Mouse (Mus musculus): ENCODE measurements around the gene Synpo2. TPM values are rescaled to one million over a fixed set of nuclear protein-coding genes. Genes with fewer than 3 reads are reported as not detected.

The Synpo2 gene
- polyA plus RNA-seq, 1 experiment from 2014 or later = 2.2 TPM

DNA sequence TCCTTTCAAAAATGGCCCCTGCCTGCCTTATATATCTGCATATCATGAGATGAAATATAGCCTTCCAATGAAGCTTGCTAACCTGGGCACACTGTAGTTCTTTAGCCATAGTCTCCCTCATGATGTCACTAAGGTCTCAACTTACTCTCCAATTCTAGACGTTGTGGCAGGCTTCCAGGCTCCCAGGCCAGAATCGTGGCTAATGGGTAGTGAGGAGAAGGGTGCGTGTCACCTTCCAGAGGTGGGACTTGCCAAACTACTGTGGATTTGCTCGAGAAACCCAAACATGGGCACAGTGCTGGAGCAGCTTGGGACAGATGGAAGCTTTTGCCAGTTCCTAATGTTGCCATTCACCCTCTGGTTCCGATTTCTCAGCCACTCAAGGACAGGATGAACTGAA is 69.5 kb downstream of the Synpo2 start:
- H3K36me3 ChIP-seq (ENCODE audit: control insufficient read depth, insufficient read depth, low read length) = no peaks in the 10 kb centered on the region
- no peaks in the 10 kb centered on the region for H3K9me3 ChIP-seq (ENCODE audit: control insufficient read depth, low read length)
- H3K4me1 ChIP-seq (ENCODE audit: control insufficient read depth, insufficient read depth, low read length) = peaks cover 6% of the 10 kb centered on the region; the same call in 1 of the 2 replicates
- DNase-seq (ENCODE audit: low spot score) = no peak
- no peak overlapping the region for H3K27ac ChIP-seq (ENCODE audit: low read depth, low read length)
- 76% methylated on average over 5 of the region's 5 CpGs for WGBS
- no peaks in the 10 kb centered on the region for H3K27me3 ChIP-seq (ENCODE audit: control insufficient read depth, insufficient read depth, low read length)
- H3K9ac ChIP-seq (ENCODE audit: low read length) = no peak overlapping the region
- H3K4me2 ChIP-seq (ENCODE audit: low read depth) = no peak overlapping the region
- no peak overlapping the region for H3K4me3 ChIP-seq (ENCODE audit: low read depth, low read length)
- no peak for ATAC-seq (ENCODE audit: insufficient read depth, low FRiP score, low TSS enrichment)

DNA sequence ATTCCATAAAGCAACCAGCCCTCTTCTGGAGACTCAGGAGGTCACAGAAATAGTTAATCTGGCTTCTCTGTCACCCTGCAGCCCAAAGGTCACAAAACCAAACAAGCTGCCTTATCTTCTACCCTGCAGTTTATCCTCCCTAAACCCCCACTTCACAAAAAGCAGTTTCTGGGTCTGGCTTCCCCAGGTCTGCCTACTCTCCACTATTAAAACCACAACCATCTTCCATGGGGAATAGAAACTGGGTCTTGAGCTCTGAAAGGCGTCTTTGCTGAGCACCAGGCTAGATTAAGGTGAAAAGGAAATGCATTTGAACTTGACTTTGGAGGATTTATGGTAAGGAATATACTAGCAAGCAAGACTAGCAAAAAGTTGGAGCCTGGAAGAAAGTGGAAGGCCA is 71.8 kb downstream of the Synpo2 start:
- WGBS = 74% methylated on average over 1 of the region's 1 CpGs
- ATAC-seq (ENCODE audit: insufficient read depth, low FRiP score, low TSS enrichment) (no peak), DNase-seq (ENCODE audit: low spot score) (no peak)
- Histone ChIP-seq H3K4me1 (ENCODE audit: control insufficient read depth, insufficient read depth, low read length) (peaks cover 6% of the 10 kb centered on the region; the same call in 1 of the 2 replicates), H3K9ac (ENCODE audit: low read length) (no peak overlapping the region), H3K4me3 (ENCODE audit: low read depth, low read length) (no peak overlapping the region), H3K4me2 (ENCODE audit: low read depth) (no peak overlapping the region), H3K9me3 (ENCODE audit: control insufficient read depth, low read length) (no peaks in the 10 kb centered on the region), H3K36me3 (ENCODE audit: control insufficient read depth, insufficient read depth, low read length) (no peaks in the 10 kb centered on the region), H3K27ac (ENCODE audit: low read depth, low read length) (no peak overlapping the region), H3K27me3 (ENCODE audit: control insufficient read depth, insufficient read depth, low read length) (no peaks in the 10 kb centered on the region)

DNA sequence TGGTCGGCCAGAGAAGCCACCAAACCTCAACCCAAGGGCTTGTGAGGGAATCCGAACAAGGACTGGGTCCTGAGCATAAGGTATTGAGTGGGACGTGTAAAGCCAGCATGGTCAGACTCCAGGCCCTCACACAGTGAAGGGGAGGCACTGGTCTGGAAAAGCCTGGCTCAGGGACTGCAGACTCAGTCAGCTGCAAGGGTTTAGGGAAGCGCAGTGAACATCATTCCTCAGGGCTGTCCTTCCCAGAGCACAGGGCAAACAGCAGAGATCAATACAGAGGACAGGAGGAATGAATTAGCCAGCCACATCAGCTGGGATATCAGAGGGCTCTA is 72.8 kb downstream of the Synpo2 start:
- Histone ChIP-seq H3K36me3 (ENCODE audit: control insufficient read depth, insufficient read depth, low read length) (no peaks in the 10 kb centered on the region), H3K4me1 (ENCODE audit: control insufficient read depth, insufficient read depth, low read length) (peaks cover 6% of the 10 kb centered on the region; the same call in 1 of the 2 replicates), H3K27me3 (ENCODE audit: control insufficient read depth, insufficient read depth, low read length) (no peaks in the 10 kb centered on the region), H3K9me3 (ENCODE audit: control insufficient read depth, low read length) (no peaks in the 10 kb centered on the region), H3K27ac (ENCODE audit: low read depth, low read length) (no peak overlapping the region), H3K4me2 (ENCODE audit: low read depth) (no peak overlapping the region), H3K9ac (ENCODE audit: low read length) (no peak overlapping the region), H3K4me3 (ENCODE audit: low read depth, low read length) (no peak overlapping the region)
- no peak for ATAC-seq (ENCODE audit: insufficient read depth, low FRiP score, low TSS enrichment)
- DNase-seq (ENCODE audit: low spot score) = peak; percentile 36
- 30% methylated on average over 4 of the region's 4 CpGs for WGBS

DNA sequence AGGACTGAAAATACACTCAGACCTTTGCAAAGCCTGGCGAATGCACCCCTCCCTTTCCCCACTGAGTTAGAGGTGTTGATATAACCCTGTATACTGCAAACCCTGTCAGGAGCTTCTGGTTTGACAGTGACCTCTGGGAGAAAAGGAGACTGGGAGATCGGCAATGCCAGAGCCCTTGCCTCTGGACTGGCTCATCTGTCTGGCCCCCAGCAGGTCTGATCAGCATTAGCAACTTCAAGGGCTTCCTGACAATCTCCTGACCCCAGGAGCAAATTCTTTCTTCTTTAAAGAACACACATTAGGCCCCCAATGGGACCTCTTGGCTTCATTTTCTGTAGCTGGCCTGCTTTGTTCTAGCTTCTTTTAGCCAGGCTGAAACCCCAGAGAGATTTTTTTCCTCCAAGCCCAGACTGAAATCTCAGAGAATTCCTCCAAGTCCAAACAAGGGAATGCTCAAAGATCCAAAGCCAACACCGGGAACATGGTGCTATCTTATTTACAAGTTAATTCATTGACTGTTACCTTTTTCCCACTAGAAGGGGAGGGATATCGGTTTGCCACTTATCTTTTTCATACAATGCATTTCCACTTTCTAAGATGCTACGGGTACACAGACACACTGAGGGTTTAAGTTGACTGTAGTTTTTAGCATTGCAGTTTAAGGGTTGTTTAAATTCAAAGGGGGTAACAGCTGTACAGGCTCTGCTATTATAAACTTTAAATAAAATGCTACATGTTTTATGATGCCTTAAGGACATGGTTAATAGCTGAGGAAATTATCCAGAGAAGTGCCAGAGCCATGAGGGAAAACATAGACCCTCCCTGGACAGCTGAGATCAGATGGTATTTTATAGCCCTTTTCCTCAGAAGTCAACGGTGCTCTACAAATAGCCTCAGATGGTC is 73.4 kb downstream of the Synpo2 start:
- no peaks in the 10 kb centered on the region for H3K9me3 ChIP-seq (ENCODE audit: control insufficient read depth, low read length)
- no peak overlapping the region for H3K4me2 ChIP-seq (ENCODE audit: low read depth)
- no peak overlapping the region for H3K9ac ChIP-seq (ENCODE audit: low read length)
- no peak overlapping the region for H3K4me3 ChIP-seq (ENCODE audit: low read depth, low read length)
- 36% methylated on average over 6 of the region's 6 CpGs for WGBS
- no peaks in the 10 kb centered on the region for H3K27me3 ChIP-seq (ENCODE audit: control insufficient read depth, insufficient read depth, low read length)
- no peak overlapping the region for H3K27ac ChIP-seq (ENCODE audit: low read depth, low read length)
- H3K36me3 ChIP-seq (ENCODE audit: control insufficient read depth, insufficient read depth, low read length) = no peaks in the 10 kb centered on the region
- no peak for DNase-seq (ENCODE audit: low spot score)
- H3K4me1 ChIP-seq (ENCODE audit: control insufficient read depth, insufficient read depth, low read length) = peaks cover 6% of the 10 kb centered on the region; the same call in 1 of the 2 replicates
- ATAC-seq (ENCODE audit: insufficient read depth, low FRiP score, low TSS enrichment) = no peak

DNA sequence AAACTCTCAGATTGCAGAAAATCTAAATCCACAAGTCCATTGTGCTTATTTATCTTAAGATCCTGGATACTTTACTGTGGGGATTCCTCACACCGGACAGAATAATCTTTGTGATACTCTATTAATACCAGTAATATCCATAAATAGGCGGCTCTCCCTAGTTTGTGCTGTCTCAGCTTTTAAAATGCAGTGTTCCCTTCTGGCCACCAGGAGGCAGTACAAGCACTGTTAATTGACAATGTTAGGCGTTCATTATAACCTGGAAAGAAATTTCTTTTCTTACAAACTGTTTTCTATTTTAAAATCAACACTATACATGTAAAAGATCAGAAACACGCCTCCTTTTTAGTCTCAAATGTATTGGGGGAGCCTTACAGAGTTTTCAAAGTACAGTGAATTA is 75.2 kb downstream of the Synpo2 start:
- peak; percentile 52 for DNase-seq (ENCODE audit: low spot score)

DNA sequence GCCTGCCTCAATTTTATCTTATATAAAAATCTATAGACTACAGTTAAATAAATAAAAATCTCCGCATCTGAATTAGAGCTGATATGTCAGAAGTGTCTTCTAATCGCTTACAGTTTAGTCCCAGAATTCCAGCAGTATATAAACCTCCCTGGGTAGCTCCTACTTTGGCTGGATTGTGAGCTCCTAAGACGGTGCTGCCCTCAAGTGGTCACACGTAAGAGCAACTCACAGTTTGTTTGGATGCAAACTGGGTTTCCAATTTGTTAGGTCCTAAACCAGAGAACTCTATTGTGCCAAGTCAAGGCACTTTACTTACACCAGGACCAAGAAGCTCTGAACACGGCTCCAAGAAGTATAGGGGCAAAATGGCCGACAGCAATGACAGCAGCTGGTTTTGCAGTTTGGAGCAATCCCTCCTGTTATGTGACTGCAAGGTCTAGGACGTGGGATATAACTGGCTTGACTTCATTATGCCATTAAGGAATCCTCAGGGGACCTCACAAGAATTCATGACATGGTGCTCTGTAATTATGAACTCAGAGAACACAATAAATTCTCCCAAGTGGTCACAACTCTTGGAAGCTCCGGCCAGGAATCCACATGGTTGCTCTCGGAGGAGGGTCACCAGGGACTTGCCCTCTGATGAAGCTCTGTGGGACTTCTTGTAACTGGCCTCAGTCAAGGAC is 76.7 kb downstream of the Synpo2 start:
- ATAC-seq (ENCODE audit: insufficient read depth, low FRiP score, low TSS enrichment) (0 out of 2 replicates have a peak, but pooled peaks have one; percentile 50), DNase-seq (ENCODE audit: low spot score) (peak; percentile 43)
- H3K9ac ChIP-seq (ENCODE audit: low read length) = no peak overlapping the region

More for the DNA sequence above, 75.2 kb downstream of the Synpo2 start:
- ATAC-seq (ENCODE audit: insufficient read depth, low FRiP score, low TSS enrichment) = no peak
- Histone ChIP-seq H3K36me3 (ENCODE audit: control insufficient read depth, insufficient read depth, low read length) (no peaks in the 10 kb centered on the region), H3K4me1 (ENCODE audit: control insufficient read depth, insufficient read depth, low read length) (peaks cover 6% of the 10 kb centered on the region; the same call in 1 of the 2 replicates), H3K27ac (ENCODE audit: low read depth, low read length) (no peak overlapping the region), H3K9me3 (ENCODE audit: control insufficient read depth, low read length) (no peaks in the 10 kb centered on the region), H3K4me3 (ENCODE audit: low read depth, low read length) (no peak overlapping the region), H3K4me2 (ENCODE audit: low read depth) (no peak overlapping the region), H3K27me3 (ENCODE audit: control insufficient read depth, insufficient read depth, low read length) (no peaks in the 10 kb centered on the region), H3K9ac (ENCODE audit: low read length) (no peak overlapping the region)
- 15% methylated on average over 4 of the region's 4 CpGs for WGBS

DNA sequence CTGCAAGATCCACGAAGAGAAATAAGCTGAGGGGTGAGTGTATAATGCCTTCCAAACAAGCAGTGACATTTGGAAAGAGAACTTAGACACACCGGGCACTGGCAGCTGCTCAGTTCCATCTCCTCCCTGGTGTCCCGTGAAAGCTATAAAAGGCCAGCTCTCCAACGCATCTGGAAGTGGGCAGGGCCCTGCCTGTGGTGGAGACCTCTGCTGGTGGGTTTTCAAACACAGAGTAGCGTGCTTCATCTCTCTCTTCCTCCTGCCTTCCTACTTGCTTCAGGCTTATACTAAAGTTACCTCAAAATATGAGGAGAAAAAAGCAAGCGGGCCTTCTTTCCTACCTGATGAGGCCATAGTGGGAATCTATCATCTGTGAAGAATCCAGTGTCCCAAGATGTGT is 77.4 kb downstream of the Synpo2 start:
- Histone ChIP-seq H3K4me2 (ENCODE audit: low read depth) (no peak overlapping the region), H3K9me3 (ENCODE audit: control insufficient read depth, low read length) (no peaks in the 10 kb centered on the region), H3K4me3 (ENCODE audit: low read depth, low read length) (no peak overlapping the region), H3K27me3 (ENCODE audit: control insufficient read depth, insufficient read depth, low read length) (no peaks in the 10 kb centered on the region), H3K9ac (ENCODE audit: low read length) (no peak overlapping the region), H3K27ac (ENCODE audit: low read depth, low read length) (no peak overlapping the region), H3K36me3 (ENCODE audit: control insufficient read depth, insufficient read depth, low read length) (no peaks in the 10 kb centered on the region), H3K4me1 (ENCODE audit: control insufficient read depth, insufficient read depth, low read length) (peaks cover 6% of the 10 kb centered on the region; the same call in 1 of the 2 replicates)
- 43% methylated on average over 6 of the region's 6 CpGs for WGBS
- peak; percentile 19 for DNase-seq (ENCODE audit: low spot score)
- no peak for ATAC-seq (ENCODE audit: insufficient read depth, low FRiP score, low TSS enrichment)

More for the DNA sequence above, 76.7 kb downstream of the Synpo2 start:
- Histone ChIP-seq H3K4me2 (ENCODE audit: low read depth) (no peak overlapping the region), H3K27ac (ENCODE audit: low read depth, low read length) (no peak overlapping the region), H3K9me3 (ENCODE audit: control insufficient read depth, low read length) (no peaks in the 10 kb centered on the region), H3K4me1 (ENCODE audit: control insufficient read depth, insufficient read depth, low read length) (peaks cover 6% of the 10 kb centered on the region; the same call in 1 of the 2 replicates), H3K36me3 (ENCODE audit: control insufficient read depth, insufficient read depth, low read length) (no peaks in the 10 kb centered on the region), H3K4me3 (ENCODE audit: low read depth, low read length) (no peak overlapping the region), H3K27me3 (ENCODE audit: control insufficient read depth, insufficient read depth, low read length) (no peaks in the 10 kb centered on the region)
- 32% methylated on average over 9 of the region's 9 CpGs for WGBS

DNA sequence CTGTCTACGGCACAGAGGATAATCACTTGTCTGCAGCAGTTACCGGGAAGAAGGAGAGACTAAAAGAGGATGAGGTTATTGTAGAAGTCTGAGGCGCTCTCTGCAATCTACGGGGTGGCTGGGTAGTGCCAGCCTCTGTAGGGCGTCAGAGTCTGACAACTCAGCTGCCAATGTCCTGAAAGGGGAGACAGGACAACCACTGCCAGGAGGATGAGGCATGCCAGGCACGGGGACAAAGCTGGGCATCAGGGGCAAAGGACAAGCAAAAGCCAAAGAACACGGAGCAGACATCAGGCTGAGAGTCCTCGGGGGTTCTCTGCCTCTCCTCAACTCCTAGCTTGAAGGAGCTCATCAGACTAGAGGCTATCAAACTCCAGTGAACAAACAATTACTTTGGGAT is 82.6 kb downstream of the Synpo2 start:
- Histone ChIP-seq H3K4me2 (ENCODE audit: low read depth) (no peak overlapping the region), H3K36me3 (ENCODE audit: control insufficient read depth, insufficient read depth, low read length) (no peaks in the 10 kb centered on the region), H3K27ac (ENCODE audit: low read depth, low read length) (no peak overlapping the region), H3K27me3 (ENCODE audit: control insufficient read depth, insufficient read depth, low read length) (no peaks in the 10 kb centered on the region), H3K9ac (ENCODE audit: low read length) (no peak overlapping the region), H3K4me1 (ENCODE audit: control insufficient read depth, insufficient read depth, low read length) (no peaks in the 10 kb centered on the region), H3K4me3 (ENCODE audit: low read depth, low read length) (no peak overlapping the region), H3K9me3 (ENCODE audit: control insufficient read depth, low read length) (no peaks in the 10 kb centered on the region)
- DNase-seq (ENCODE audit: low spot score) (no peak), ATAC-seq (ENCODE audit: insufficient read depth, low FRiP score, low TSS enrichment) (no peak)
- WGBS = 89% methylated on average over 8 of the region's 8 CpGs
